ENCODE assay signal across 30 mouse cellular contexts in genomic region chr9:15909397-15910113, GRCm38 (mm10). TPM values are rescaled to one million over a fixed set of nuclear protein-coding genes. Genes with fewer than 3 reads are reported as not detected.
DNase-seq lines count a peak whose midpoint lies in the region; ATAC-seq and TF ChIP-seq lines count a peak whose summit lies in the region.
"Had no signal": no experiment of that assay in that cellular context is flagged by ENCODE, and none has a peak within 500 bp of the region (broad histone marks: within the 10 kb centered on the region; RNA-seq: fewer than 3 reads in every experiment).

No protein-coding gene starts in this region.

- H3K9me3 ChIP-seq in intestine, postnatal 0 days (ENCODE audit: control insufficient read depth) = no peaks in the 10 kb centered on the region
- H3K9me3 ChIP-seq: embryonic facial prominence, embryonic 12.5 days; embryonic facial prominence, embryonic 15.5 days; G1E; hindbrain, embryonic 12.5 days; hindbrain, embryonic 15.5 days had no signal

- H3K36me3 ChIP-seq in intestine, postnatal 0 days (ENCODE audit: control insufficient read depth, insufficient read depth) = no peaks in the 10 kb centered on the region
- H3K36me3 ChIP-seq: embryonic facial prominence, embryonic 12.5 days; embryonic facial prominence, embryonic 15.5 days; G1E; hindbrain, embryonic 12.5 days; hindbrain, embryonic 15.5 days had no signal

- no peaks in the 10 kb centered on the region for H3K4me1 ChIP-seq in intestine, postnatal 0 days (replicated peaks; ENCODE audit: control insufficient read depth, insufficient read depth, low read length)
- H3K4me1 ChIP-seq: embryonic facial prominence, embryonic 12.5 days; embryonic facial prominence, embryonic 15.5 days; hindbrain, embryonic 12.5 days had no signal

- no peak overlapping the region for H3K4me3 ChIP-seq in intestine, postnatal 0 days (ENCODE audit: low read depth, low read length)
- H3K4me3 ChIP-seq: embryonic facial prominence, embryonic 12.5 days; embryonic facial prominence, embryonic 15.5 days; gastrocnemius, adult 2 months; hindbrain, embryonic 12.5 days; hindbrain, embryonic 15.5 days had no signal

- no peak overlapping the region for H3K27ac ChIP-seq in intestine, postnatal 0 days (ENCODE audit: low read depth, low read length)
- H3K27ac ChIP-seq: embryonic facial prominence, embryonic 12.5 days; embryonic facial prominence, embryonic 15.5 days; gastrocnemius, adult 2 months; hindbrain, embryonic 12.5 days; hindbrain, embryonic 15.5 days had no signal

- ATAC-seq in cerebellum, adult (ENCODE audit: insufficient number of reproducible peaks, low FRiP score, low TSS enrichment) = no peak
- ATAC-seq in intestine, postnatal 0 days = peak; percentile 96
- ATAC-seq: forebrain, embryonic 14.5 days; forebrain, postnatal 0 days; Patski had no signal

- WGBS in intestine, postnatal 0 days = 53% methylated on average over 2 of the region's 2 CpGs

- H3K4me2 ChIP-seq in intestine, postnatal 0 days (replicated peaks; ENCODE audit: low read depth) = no peak overlapping the region
- H3K4me2 ChIP-seq: embryonic facial prominence, embryonic 12.5 days; embryonic facial prominence, embryonic 15.5 days; heart, embryonic 11.5 days; hindbrain, embryonic 12.5 days; hindbrain, embryonic 15.5 days had no signal

- peak; percentile 3 to 6 for DNase-seq in cerebellum, adult 18-20 months
- peak; percentile 9 for DNase-seq in testis, postnatal 14 days (ENCODE audit: low spot score)
- no peak for DNase-seq in testis, postnatal 10 days (ENCODE audit: low spot score)
- DNase-seq in adipocyte (ENCODE audit: low spot score) = no peak
- DNase-seq: adrenal gland, adult 2 months; adrenal gland, postnatal 14 days; B cell, adult 2 months; cerebellum, adult 8-10 months; forebrain, postnatal 0 days; gastrocnemius, adult 2 months; gastrocnemius, postnatal 14 days; heart, adult 11 months; kidney, adult 2 months had no signal

- H3K9ac ChIP-seq in intestine, postnatal 0 days (ENCODE audit: low read depth, low read length) = no peak overlapping the region
- H3K9ac ChIP-seq: embryonic facial prominence, embryonic 12.5 days; embryonic facial prominence, embryonic 15.5 days; forebrain, postnatal 0 days; hindbrain, embryonic 12.5 days; hindbrain, embryonic 15.5 days had no signal

- no peaks in the 10 kb centered on the region for H3K27me3 ChIP-seq in intestine, postnatal 0 days (replicated peaks; ENCODE audit: control insufficient read depth, insufficient read depth, low read length)
- H3K27me3 ChIP-seq: CH12.LX; embryonic facial prominence, embryonic 12.5 days; embryonic facial prominence, embryonic 15.5 days; hindbrain, embryonic 12.5 days; hindbrain, embryonic 15.5 days had no signal

- TF ChIP-seq CTCF in intestine, postnatal 0 days (IDR thresholded peaks at IDR 0.05; ENCODE audit: low read depth) = no peak

RNA-seq across cellular contexts. Expression of gene Mtnr1b, which starts 35.2 kb away (rescaled TPM):
- polyA plus RNA-seq in intestine, postnatal 0 days (2015; fragmentation: Nextera tagmentation; extraction: Ambion mirVana) = not detected in 2 replicates
- polyA plus RNA-seq: adrenal gland, adult 2 months; brain, embryonic 14.5 days; embryonic facial prominence, embryonic 12.5 days; embryonic facial prominence, embryonic 15.5 days; forebrain, embryonic 11.5 days; forebrain, embryonic 14.5 days; forebrain, postnatal 0 days; frontal cortex, adult 2 months; G1E; heart, embryonic 11.5 days; heart, embryonic 14.5 days; heart, postnatal 0 days; hindbrain, embryonic 12.5 days; hindbrain, embryonic 15.5 days; intestine, embryonic 14.5 days; kidney, adult 2 months; Patski had no signal

Comparison
In these comparisons a context has a peak if more than half of its experiments do, and no peak if none do; other contexts are left out.
1. DNase-seq: peak in cerebellum, adult 18-20 months (2 of 2) and testis, postnatal 14 days (single experiment); none in testis, postnatal 10 days (single experiment) and adipocyte (single experiment).